ENCODE assay signal across 8 mouse cellular contexts in genomic region chr10:59814505-59815155, GRCm38 (mm10).
DNase-seq lines count a peak whose midpoint lies in the region; ATAC-seq and TF ChIP-seq lines count a peak whose summit lies in the region.

No protein-coding gene starts in this region.

- peak; percentile 33 for DNase-seq in kidney, adult 9 months
- peak; percentile 66 for DNase-seq in ES-E14 (ENCODE audit: low read depth, low spot score)
- peak; percentile 42 for DNase-seq in forelimb bud, embryonic 11.5 days (ENCODE audit: low read depth, low spot score)
- peak; percentile 43 to 61 for DNase-seq in left cerebral cortex, postnatal 14 days (ENCODE audit: low spot score in 2 of 2)
- no peak for DNase-seq in yolk sac, embryonic 10.5 days (ENCODE audit: low spot score)

- H3K9ac ChIP-seq in kidney, embryonic 16.5 days (replicated peaks; ENCODE audit: low read length), result no peak overlapping the region
- H3K9ac ChIP-seq in ES-E14 (ENCODE audit: insufficient read depth, low read depth, low read length, poor library complexity, severe bottlenecking), result no peak overlapping the region

- H3K4me1 ChIP-seq in kidney, embryonic 16.5 days (ENCODE audit: insufficient read depth, low read length), result peaks cover 6% of the 10 kb centered on the region
- H3K4me1 ChIP-seq in ES-E14 (ENCODE audit: control insufficient read depth in 2 of 2, insufficient read depth in 2 of 2, low read length in 2 of 2, poor library complexity in 1 of 2), result peaks cover 0 to 3% of the 10 kb centered on the region in 2 experiments; a peak in 2 of 4 replicates
- H3K4me1 ChIP-seq in bone marrow macrophage, adult 2 months (ENCODE audit: control insufficient read depth, insufficient read depth, low read length), result peaks cover 3% of the 10 kb centered on the region; the same call in 1 of the 2 replicates

- no peak overlapping the region for H3K4me3 ChIP-seq in kidney, embryonic 16.5 days (ENCODE audit: low read length)
- no peak overlapping the region for H3K4me3 ChIP-seq in ES-E14 (ENCODE audit: insufficient read depth in 1 of 2, low read depth in 1 of 2, low read length in 2 of 2, poor library complexity in 1 of 2, severe bottlenecking in 1 of 2)
- H3K4me3 ChIP-seq in bone marrow macrophage, adult 2 months (ENCODE audit: insufficient read depth, low read length), result no peak overlapping the region

- H3K27me3 ChIP-seq in kidney, embryonic 16.5 days (ENCODE audit: insufficient read depth, low read length), result no peaks in the 10 kb centered on the region

- H3K36me3 ChIP-seq in kidney, embryonic 16.5 days (ENCODE audit: insufficient read depth, low read length), result no peaks in the 10 kb centered on the region
- H3K36me3 ChIP-seq in ES-E14 (ENCODE audit: control insufficient read depth, insufficient read depth, low read length, poor library complexity, severe bottlenecking), result no peaks in the 10 kb centered on the region; the same call in 1 of the 2 replicates

- intact Hi-C loops in left cerebral cortex, postnatal 14 days (cut with DNase I), result loop anchor here (5.0 to 10.0 kb wide), 2 partner anchors 112 to 320 kb away; partner anchors contain the start of gene Micu1

- TF ChIP-seq POLR2A in bone marrow macrophage, adult 2 months (IDR thresholded peaks at IDR 0.05; ENCODE audit: borderline replicate concordance, low read depth, low read length), result no peak

- no peak overlapping the region for H3K4me2 ChIP-seq in kidney, embryonic 16.5 days (replicated peaks; ENCODE audit: low read depth, low read length)

- peak; percentile 55 for TF ChIP-seq CTCF in bone marrow macrophage, adult 2 months (IDR thresholded peaks at IDR 0.05; ENCODE audit: low read depth, low read length)

- WGBS in kidney, embryonic 16.5 days, result 75% methylated on average over 7 of the region's 7 CpGs

- H3K27ac ChIP-seq in kidney, embryonic 16.5 days (ENCODE audit: low read length), result no peak overlapping the region
- H3K27ac ChIP-seq in ES-E14 (ENCODE audit: insufficient read depth, low read depth, low read length, poor library complexity, severe bottlenecking), result no peak overlapping the region
- no peak overlapping the region for H3K27ac ChIP-seq in bone marrow macrophage, adult 2 months (ENCODE audit: insufficient read depth, low read depth, low read length)

- in situ Hi-C loops in ES-E14 (cut with MboI; ENCODE audit: low sequenced_read_pairs in 2 of 2, unreplicated experiment in 2 of 2), result no loop called here

- no peaks in the 10 kb centered on the region for H3K9me3 ChIP-seq in kidney, embryonic 16.5 days (ENCODE audit: low read length)
- H3K9me3 ChIP-seq in ES-E14 (ENCODE audit: control insufficient read depth, insufficient read depth, low read depth, low read length), result no peaks in the 10 kb centered on the region

- ATAC-seq in kidney, embryonic 16.5 days (ENCODE audit: low FRiP score, low TSS enrichment), result no peak
- ATAC-seq in megakaryocyte-erythroid progenitor cell, adult 5-6 weeks (replicated peaks; ENCODE audit: low FRiP score, low TSS enrichment, poor library complexity, severe bottlenecking), result peak; percentile 82

TF ChIP-seq in ES-E14, 5 proteins besides CTCF, POLR2A, EP300 and RAD21:
- TF ChIP-seq HCFC1 (IDR thresholded peaks at IDR 0.05; ENCODE audit: borderline replicate concordance, insufficient read depth, low read length), result no peak
- no peak for TF ChIP-seq MAFK (IDR thresholded peaks at IDR 0.05; ENCODE audit: insufficient read depth, low read depth, low read length)
- no peak for TF ChIP-seq CHD2 (IDR thresholded peaks at IDR 0.05; ENCODE audit: low read depth, low read length)
- TF ChIP-seq ZNF384 (IDR thresholded peaks at IDR 0.05; ENCODE audit: low read depth, low read length), result no peak
TF ChIP-seq in ES-E14: peak in this region for 0.
